In genomic region chr11:65375361-65375760, GRCm38 (mm10) we compare ENCODE assay signal across 12 mouse cellular contexts.
"Had no signal": no experiment of that assay in that cellular context is flagged by ENCODE, and none has a peak within 500 bp of the region (broad histone marks: within the 10 kb centered on the region; RNA-seq: fewer than 3 reads in every experiment).

No protein-coding gene starts in this region.

- DNase-seq: gastrocnemius, postnatal 14 days; gastrocnemius, postnatal 36 days; heart, adult 11 months; heart, adult 2 months; heart, postnatal 4 days; kidney, adult 18-20 months; kidney, adult 8-10 months; kidney, postnatal 10 days; kidney, postnatal 25 days; kidney, postnatal 4 days; liver; liver, embryonic 13.5 days had no signal
